Mouse (Mus musculus): ENCODE results near the gene Ggct.
A peak's percentile ranks its signal among the peaks of the same experiment; 100 is the strongest.

Gene Ggct

GRCm38 (mm10) chr6:54948682-54949081 is 44.1 kb downstream of the Ggct start:
- DNase-seq (ENCODE audit: low spot score), result no peak

- DNase-seq (ENCODE audit: low spot score), result no peak
These were observed 46.4 kb downstream of the Ggct start for GRCm38 (mm10) chr6:54946241-54946953.

- no peak for DNase-seq (ENCODE audit: low spot score)
These were observed 48.2 kb downstream of the Ggct start for GRCm38 (mm10) chr6:54944551-54944950.

GRCm38 (mm10) chr6:54943753-54944152 is 49.0 kb downstream of the Ggct start:
- DNase-seq (ENCODE audit: low spot score), result no peak

GRCm38 (mm10) chr6:54943292-54943691 is 49.5 kb downstream of the Ggct start:
- DNase-seq (ENCODE audit: low spot score), result no peak

- DNase-seq (ENCODE audit: low spot score), result no peak
These were observed 51.6 kb downstream of the Ggct start for GRCm38 (mm10) chr6:54941149-54941548.

- DNase-seq (ENCODE audit: low spot score), result no peak
These were observed 52.6 kb downstream of the Ggct start for GRCm38 (mm10) chr6:54940126-54940525.

- DNase-seq (ENCODE audit: low spot score), result no peak
These were observed 53.1 kb downstream of the Ggct start for GRCm38 (mm10) chr6:54939631-54940030.

- DNase-seq (ENCODE audit: low spot score), result no peak
These were observed 56.3 kb downstream of the Ggct start for GRCm38 (mm10) chr6:54936496-54936895.

GRCm38 (mm10) chr6:54934930-54935329 is 57.8 kb downstream of the Ggct start:
- peak; percentile 30 for DNase-seq (ENCODE audit: low spot score)

GRCm38 (mm10) chr6:54934313-54934712 is 58.4 kb downstream of the Ggct start:
- DNase-seq (ENCODE audit: low spot score), result peak; percentile 32

- DNase-seq (ENCODE audit: low spot score), result no peak
These were observed 58.9 kb downstream of the Ggct start for GRCm38 (mm10) chr6:54933866-54934265.

GRCm38 (mm10) chr6:54933216-54933615 is 59.5 kb downstream of the Ggct start:
- DNase-seq (ENCODE audit: low spot score), result peak; percentile 23
